Mouse (Mus musculus): Measurements from ENCODE around the gene Pgs1. TPM values are rescaled to one million over a fixed set of nuclear protein-coding genes. Genes with fewer than 3 reads are reported as not detected.
A peak's percentile ranks its signal among the peaks of the same experiment; 100 is the strongest.

The Pgs1 gene
- polyA plus RNA-seq, 1 experiment from 2014 or later: 46.7 TPM

DNA sequence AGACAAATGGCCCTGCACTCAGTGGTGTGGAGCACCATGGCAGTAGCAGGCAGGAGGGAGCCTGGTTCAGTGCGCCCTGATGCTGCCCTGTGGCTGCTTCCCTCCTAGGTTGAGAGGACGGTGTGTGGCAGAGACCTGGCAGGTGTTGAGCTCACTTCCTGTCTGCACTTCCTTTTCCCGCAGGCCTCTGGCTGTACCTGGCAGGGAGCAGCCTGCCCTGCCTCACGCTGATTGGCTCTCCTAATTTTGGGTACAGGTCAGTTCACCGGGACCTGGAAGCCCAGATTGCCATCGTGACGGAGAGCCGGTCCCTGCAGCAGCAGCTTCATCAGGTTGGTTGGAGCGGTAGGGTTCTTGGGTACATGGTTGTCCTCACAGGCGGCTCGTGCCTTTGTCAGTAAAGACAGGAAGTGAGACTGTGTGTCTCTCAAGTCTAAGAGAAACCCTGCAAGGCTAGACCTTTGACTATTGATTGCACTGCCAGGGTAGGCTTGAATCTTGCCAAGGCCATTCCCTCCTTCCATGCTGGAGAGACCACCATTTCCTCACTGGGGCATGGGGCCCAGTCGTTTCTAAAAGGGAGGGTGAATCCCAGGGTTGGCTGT lies 28.4 kb downstream of the Pgs1 start:
- H3K4me3 ChIP-seq: no peak overlapping the region
- H3K27ac ChIP-seq: no peak overlapping the region
- H3K9me3 ChIP-seq (replicated peaks): no peaks in the 10 kb centered on the region
- no peak overlapping the region for H3K4me2 ChIP-seq (replicated peaks)
- no peak for ATAC-seq (ENCODE audit: low FRiP score)
- 0 out of 2 replicates have a peak overlapping the region, but pooled peaks have one; percentile 5 for H3K9ac ChIP-seq
- H3K27me3 ChIP-seq: no peaks in the 10 kb centered on the region
- peaks cover 15% of the 10 kb centered on the region for H3K4me1 ChIP-seq
- peaks cover 54% of the 10 kb centered on the region for H3K36me3 ChIP-seq
- 84% methylated on average over 12 of the region's 12 CpGs for WGBS

DNA sequence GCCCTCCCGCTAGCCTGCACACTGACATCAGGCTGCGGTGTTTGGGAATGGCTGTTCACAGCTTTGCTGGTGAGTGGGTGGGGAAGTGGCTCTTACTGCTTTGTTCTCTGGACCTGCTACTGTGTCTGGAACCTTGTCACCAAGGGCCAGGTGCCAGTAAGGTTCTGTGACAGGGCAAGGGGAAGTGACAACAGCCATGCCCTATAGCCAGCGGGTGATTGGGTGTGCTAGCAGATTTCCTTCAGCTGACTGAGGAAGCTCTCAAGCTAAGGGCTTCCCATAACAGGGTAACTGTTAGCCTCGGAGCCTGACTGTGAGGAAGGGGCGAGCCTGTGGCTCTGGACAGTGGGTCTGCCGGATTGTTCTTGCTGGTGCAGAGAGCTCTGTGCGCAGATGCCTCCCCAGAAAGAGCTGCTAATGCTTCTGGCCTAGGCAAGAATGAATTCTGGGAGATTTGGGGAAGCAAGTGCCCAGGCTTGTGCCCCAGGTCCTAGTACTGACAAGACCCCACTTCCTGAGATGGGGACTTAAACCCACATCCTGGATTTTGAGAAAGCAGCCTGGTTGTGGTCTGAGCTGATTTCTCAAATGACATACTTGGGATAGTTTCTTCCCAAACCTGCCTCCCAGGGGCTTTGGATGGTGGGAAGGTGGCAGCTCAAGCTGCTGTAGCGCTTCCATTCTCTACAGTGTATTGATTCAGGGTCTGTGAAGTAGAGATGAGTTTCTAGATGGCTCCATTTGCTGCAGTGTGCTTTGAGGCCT lies 29.5 kb downstream of the Pgs1 start:
- ATAC-seq (ENCODE audit: low FRiP score): no peak
- Histone ChIP-seq H3K27me3 (no peaks in the 10 kb centered on the region), H3K27ac (no peak overlapping the region), H3K36me3 (peaks cover 64% of the 10 kb centered on the region), H3K9ac (no peak overlapping the region; the same call in 1 of the 2 replicates), H3K9me3 (replicated peaks) (no peaks in the 10 kb centered on the region), H3K4me2 (replicated peaks) (no peak overlapping the region), H3K4me3 (no peak overlapping the region), H3K4me1 (peaks cover 10% of the 10 kb centered on the region)
- WGBS: 93% methylated on average over 8 of the region's 8 CpGs

DNA sequence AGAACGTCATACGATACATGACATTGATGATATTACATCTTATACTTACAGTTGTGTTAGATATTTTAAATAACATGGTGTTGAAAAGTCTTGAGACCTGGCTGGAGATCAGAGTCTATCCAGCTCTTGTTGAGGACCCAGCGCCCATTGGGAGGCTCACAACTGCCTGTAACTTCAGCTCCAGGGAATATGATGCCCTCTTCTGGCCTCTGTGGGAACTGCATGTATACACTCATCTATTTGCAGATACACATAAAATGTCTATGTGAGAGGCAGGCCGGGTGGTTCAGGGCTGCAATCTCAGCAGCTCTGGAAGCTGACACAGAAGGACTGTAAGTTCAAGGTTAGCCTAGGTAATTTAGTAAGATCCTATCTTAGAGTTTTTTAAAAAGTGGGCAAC lies 32.2 kb downstream of the Pgs1 start:
- peaks cover 72% of the 10 kb centered on the region for H3K36me3 ChIP-seq
- no peaks in the 10 kb centered on the region for H3K9me3 ChIP-seq (replicated peaks)
- no peak overlapping the region for H3K9ac ChIP-seq
- WGBS: 95% methylated on average over 4 of the region's 4 CpGs
- H3K4me2 ChIP-seq (replicated peaks): no peak overlapping the region
- no peaks in the 10 kb centered on the region for H3K27me3 ChIP-seq
- no peaks in the 10 kb centered on the region for H3K4me1 ChIP-seq
- ATAC-seq (ENCODE audit: low FRiP score): no peak
- H3K4me3 ChIP-seq: no peak overlapping the region
- H3K27ac ChIP-seq: no peak overlapping the region

DNA sequence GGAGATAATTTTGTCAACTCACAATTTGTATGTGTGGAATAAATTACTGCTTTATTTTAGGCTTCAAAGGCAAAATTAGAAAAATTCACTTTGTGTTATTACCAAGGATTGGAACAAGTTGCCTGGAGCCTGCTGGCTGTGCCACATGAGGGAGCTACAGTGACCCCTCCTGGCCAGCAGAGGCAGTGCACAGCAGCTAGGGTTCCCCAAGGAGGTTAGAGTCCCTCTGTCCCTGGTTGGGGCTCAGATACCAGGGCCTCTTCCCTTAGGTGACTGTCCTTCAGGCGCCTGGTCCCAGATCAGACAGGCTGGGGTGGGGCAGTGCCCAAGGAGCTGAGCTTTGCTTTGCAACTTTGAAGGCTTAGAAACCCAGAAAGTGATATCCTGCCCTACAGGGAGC lies 35.7 kb downstream of the Pgs1 start:
- Histone ChIP-seq H3K4me2 (replicated peaks) (no peak overlapping the region), H3K4me3 (no peak overlapping the region), H3K27ac (no peak overlapping the region), H3K9ac (no peak overlapping the region), H3K27me3 (no peaks in the 10 kb centered on the region), H3K4me1 (no peaks in the 10 kb centered on the region), H3K9me3 (replicated peaks) (no peaks in the 10 kb centered on the region), H3K36me3 (peaks cover 67% of the 10 kb centered on the region)
- 55% methylated on average over 1 of the region's 1 CpGs for WGBS
- no peak for ATAC-seq (ENCODE audit: low FRiP score)

DNA sequence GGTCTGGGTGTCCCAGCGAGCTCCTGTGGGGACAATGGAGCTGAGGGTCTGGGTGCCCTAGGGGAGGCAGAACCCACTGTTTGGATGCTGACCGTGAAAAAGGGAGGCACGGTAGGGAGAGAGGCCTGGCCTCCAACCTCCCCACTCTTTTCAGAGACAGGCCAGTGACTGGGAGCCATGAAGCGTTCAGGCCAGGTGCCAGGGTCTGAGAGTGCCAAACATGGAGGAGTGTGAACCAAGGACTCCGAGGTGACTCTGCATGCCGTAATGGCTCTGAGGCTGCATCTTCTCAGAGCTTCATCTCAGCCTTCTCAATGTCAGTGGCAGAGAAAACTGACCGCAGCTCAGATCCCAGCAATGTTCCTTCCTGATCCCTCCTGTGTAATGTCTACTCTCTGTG lies 37.4 kb downstream of the Pgs1 start:
- 95% methylated on average over 7 of the region's 7 CpGs for WGBS
- ATAC-seq (ENCODE audit: low FRiP score): no peak
- H3K4me2 ChIP-seq (replicated peaks): no peak overlapping the region
- no peak overlapping the region for H3K9ac ChIP-seq
- no peak overlapping the region for H3K27ac ChIP-seq
- no peaks in the 10 kb centered on the region for H3K9me3 ChIP-seq (replicated peaks)
- H3K36me3 ChIP-seq: peaks cover 60% of the 10 kb centered on the region
- no peaks in the 10 kb centered on the region for H3K27me3 ChIP-seq
- no peaks in the 10 kb centered on the region for H3K4me1 ChIP-seq
- H3K4me3 ChIP-seq: no peak overlapping the region

DNA sequence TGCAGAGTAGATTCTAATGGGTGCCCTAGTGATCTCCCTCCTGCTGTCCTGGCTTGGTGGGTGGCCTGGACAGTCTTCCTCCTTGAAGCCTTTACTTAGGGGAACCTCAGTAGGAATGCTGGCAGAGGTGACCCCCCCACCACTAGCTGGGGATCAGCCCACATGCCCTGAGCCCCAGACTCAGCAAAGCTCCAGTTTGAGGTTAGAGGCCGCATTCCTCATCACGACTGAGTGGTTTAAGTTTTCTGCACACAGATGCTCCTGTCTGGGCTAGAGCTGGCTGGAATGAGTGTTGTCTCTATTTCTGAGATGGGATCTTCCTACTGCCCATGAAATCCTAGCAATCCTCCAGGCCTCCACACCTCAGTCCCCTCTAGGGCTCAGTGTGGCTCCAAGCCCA lies 38.0 kb downstream of the Pgs1 start:
- H3K4me2 ChIP-seq (replicated peaks): no peak overlapping the region
- no peaks in the 10 kb centered on the region for H3K27me3 ChIP-seq
- ATAC-seq (ENCODE audit: low FRiP score): no peak
- H3K27ac ChIP-seq: no peak overlapping the region
- WGBS: 79% methylated on average over 2 of the region's 2 CpGs
- H3K4me1 ChIP-seq: no peaks in the 10 kb centered on the region
- no peak overlapping the region for H3K4me3 ChIP-seq
- H3K36me3 ChIP-seq: peaks cover 55% of the 10 kb centered on the region
- no peaks in the 10 kb centered on the region for H3K9me3 ChIP-seq (replicated peaks)
- no peak overlapping the region for H3K9ac ChIP-seq

DNA sequence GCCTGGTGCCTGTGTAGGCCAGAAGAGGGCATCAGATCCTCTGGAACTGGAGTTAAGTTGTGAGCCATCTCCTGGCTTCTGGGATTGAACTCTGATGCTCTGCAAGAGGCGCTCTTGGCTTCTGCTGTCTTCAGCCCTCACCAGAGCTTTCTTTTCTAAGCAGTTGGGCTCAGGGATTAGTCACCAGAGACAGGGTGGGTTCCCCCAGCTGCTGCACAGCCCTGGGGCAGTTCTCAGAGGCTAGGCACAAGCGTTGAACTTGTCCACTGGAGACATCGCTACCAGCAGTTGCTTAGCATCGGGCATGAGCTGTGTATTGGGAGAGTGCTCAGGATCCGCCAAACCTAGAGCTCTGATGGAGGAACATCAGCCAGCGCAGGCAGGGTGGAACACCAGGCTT lies 43.1 kb downstream of the Pgs1 start:
- H3K9ac ChIP-seq: no peak overlapping the region
- H3K4me3 ChIP-seq: no peak overlapping the region
- H3K27ac ChIP-seq: no peak overlapping the region
- peaks cover 39% of the 10 kb centered on the region for H3K36me3 ChIP-seq
- no peaks in the 10 kb centered on the region for H3K9me3 ChIP-seq (replicated peaks)
- no peaks in the 10 kb centered on the region for H3K4me1 ChIP-seq
- WGBS: 93% methylated on average over 6 of the region's 6 CpGs
- no peak overlapping the region for H3K4me2 ChIP-seq (replicated peaks)
- no peak for ATAC-seq (ENCODE audit: low FRiP score)
- no peaks in the 10 kb centered on the region for H3K27me3 ChIP-seq

DNA sequence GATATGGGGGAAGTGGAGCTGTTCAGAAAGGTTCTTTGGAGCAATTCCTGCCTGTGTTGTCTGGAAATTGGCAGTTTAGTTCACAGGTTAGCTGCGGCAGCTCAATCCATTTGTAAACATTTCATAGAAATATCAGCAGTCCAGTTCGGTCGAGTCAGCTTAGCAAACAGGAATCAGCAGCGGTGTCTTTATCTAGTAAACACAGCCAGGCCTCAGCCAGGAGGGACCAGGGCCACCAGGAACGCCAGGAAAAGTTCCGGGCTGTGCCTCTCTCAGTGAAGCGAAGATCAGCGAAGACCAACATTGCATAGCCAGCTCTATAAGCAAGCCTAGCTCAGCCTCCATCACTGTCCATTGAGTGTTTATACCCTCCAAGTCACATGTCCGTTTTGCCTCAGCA lies 45.0 kb downstream of the Pgs1 start:
- no peaks in the 10 kb centered on the region for H3K9me3 ChIP-seq (replicated peaks)
- H3K36me3 ChIP-seq: peaks cover 23% of the 10 kb centered on the region
- H3K27ac ChIP-seq: no peak overlapping the region
- no peaks in the 10 kb centered on the region for H3K4me1 ChIP-seq
- H3K4me2 ChIP-seq (replicated peaks): no peak overlapping the region
- H3K27me3 ChIP-seq: no peaks in the 10 kb centered on the region
- H3K4me3 ChIP-seq: no peak overlapping the region
- ATAC-seq (ENCODE audit: low FRiP score): no peak
- H3K9ac ChIP-seq: no peak overlapping the region
- WGBS: 97% methylated on average over 9 of the region's 9 CpGs

DNA sequence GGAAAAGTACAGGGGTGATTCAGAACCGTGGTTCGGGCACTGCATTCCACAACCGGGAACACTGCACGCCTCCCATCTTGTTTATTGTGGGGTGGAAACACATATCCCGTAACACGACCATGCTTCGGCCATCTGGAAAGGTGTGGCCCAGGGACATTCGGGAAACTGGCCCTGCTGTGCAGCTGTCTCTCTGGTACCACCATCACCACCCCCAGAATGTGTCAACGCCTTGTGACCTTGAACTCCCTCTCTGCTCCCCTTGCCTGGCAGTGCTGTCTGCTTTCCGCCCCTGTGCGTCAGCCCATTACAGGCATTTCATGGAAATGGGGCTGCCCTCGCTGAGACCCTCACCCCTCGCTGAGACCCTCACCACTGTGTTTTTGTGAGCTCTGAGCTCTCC lies 48.3 kb downstream of the Pgs1 start:
- no peaks in the 10 kb centered on the region for H3K9me3 ChIP-seq (replicated peaks)
- no peak for ATAC-seq (ENCODE audit: low FRiP score)
- H3K27me3 ChIP-seq: no peaks in the 10 kb centered on the region
- H3K9ac ChIP-seq: no peak overlapping the region
- H3K27ac ChIP-seq: no peak overlapping the region
- 81% methylated on average over 13 of the region's 13 CpGs for WGBS
- no peak overlapping the region for H3K4me2 ChIP-seq (replicated peaks)
- H3K4me3 ChIP-seq: no peak overlapping the region
- H3K36me3 ChIP-seq: peaks cover 14% of the 10 kb centered on the region
- H3K4me1 ChIP-seq: no peaks in the 10 kb centered on the region

DNA sequence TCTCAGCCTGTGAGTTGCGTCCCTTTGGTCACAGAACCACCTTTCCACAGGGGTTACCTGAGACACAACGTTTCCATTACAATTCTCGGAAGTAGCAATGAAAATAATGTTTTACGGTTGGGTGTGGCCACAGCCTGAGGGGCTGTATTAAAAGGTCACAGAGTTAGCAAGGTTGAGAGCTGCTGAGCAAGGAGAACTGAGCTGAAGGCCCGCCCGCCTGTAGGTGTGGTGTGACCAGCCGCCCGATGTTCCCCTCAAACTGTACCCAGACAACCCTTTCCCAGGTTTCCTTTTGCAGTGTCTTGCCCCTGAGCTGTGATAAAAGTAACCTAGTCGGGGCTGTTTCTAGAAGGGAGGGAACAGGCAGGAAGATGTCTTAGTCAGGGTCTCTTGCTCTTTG lies 49.0 kb downstream of the Pgs1 start:
- 87% methylated on average over 9 of the region's 9 CpGs for WGBS
- Histone ChIP-seq H3K9me3 (replicated peaks) (no peaks in the 10 kb centered on the region), H3K4me2 (replicated peaks) (no peak overlapping the region), H3K27me3 (no peaks in the 10 kb centered on the region), H3K4me1 (no peaks in the 10 kb centered on the region), H3K9ac (no peak overlapping the region), H3K4me3 (no peak overlapping the region), H3K27ac (no peak overlapping the region), H3K36me3 (peaks cover 14% of the 10 kb centered on the region)
- ATAC-seq (ENCODE audit: low FRiP score): no peak

DNA sequence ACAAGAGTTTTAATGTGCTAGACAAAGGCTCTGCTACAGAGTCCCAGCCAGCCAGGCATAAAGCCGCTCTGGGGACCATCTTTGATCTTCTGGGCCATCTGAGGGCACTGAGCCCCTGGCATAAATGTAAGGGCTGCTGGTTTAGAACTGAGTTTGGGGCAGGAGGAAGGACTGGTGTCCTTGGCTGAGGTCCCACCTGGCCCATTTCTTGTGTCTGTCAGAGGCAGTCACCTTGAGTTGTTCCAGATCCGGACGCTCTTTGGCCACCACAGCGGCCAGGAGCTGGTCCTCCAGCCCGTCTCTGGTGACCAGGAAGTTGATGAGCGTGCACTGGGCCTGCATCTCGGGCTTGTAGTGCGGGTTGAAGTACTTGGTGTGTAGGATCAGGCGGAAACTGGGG lies 56.7 kb downstream of the Pgs1 start:
- Histone ChIP-seq H3K9ac (no peak overlapping the region), H3K27me3 (no peaks in the 10 kb centered on the region), H3K36me3 (no peaks in the 10 kb centered on the region), H3K9me3 (replicated peaks) (no peaks in the 10 kb centered on the region), H3K4me2 (replicated peaks) (no peak overlapping the region), H3K4me1 (peaks cover 10% of the 10 kb centered on the region), H3K4me3 (no peak overlapping the region), H3K27ac (no peak overlapping the region; the same call in 1 of the 2 replicates)
- ATAC-seq (ENCODE audit: low FRiP score): peak; percentile 20; the same call in 1 of the 2 replicates
- 88% methylated on average over 9 of the region's 9 CpGs for WGBS

DNA sequence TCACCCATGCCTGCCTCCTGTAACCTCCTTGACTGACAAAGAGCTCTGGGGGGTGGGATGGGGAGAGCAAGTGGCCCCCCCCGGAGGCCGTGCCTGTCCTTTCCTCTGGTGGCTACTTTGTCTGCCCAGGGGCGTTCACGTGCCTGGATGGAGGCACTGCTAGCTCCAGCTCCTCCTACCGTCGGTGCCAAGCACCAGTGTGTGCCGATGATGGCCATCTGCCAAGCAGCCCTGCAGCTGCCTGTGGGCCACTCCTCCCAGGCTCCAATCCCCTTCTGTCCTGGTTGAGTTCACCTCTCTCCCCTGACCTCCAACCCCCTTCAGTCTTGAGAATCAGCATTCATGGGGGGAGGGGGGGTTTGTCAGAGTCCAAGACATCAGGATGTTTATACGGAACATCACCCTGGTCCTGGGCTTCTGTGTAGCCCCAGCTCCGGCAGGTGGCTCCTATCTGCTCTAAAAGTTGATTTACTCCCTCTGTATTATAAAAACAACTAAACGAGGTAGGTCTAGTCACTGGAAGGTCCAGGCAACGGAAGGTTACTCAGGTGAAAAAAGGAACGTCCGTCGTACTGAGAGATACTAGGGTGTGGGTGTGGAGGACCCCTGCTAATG lies 57.3 kb downstream of the Pgs1 start:
- H3K9me3 ChIP-seq (replicated peaks): no peaks in the 10 kb centered on the region
- 68% methylated on average over 14 of the region's 14 CpGs for WGBS
- peak; percentile 61 for ATAC-seq (ENCODE audit: low FRiP score)
- H3K9ac ChIP-seq: no peak overlapping the region
- no peak overlapping the region for H3K4me2 ChIP-seq (replicated peaks)
- no peaks in the 10 kb centered on the region for H3K36me3 ChIP-seq
- H3K27me3 ChIP-seq: no peaks in the 10 kb centered on the region
- peaks cover 10% of the 10 kb centered on the region for H3K4me1 ChIP-seq
- H3K4me3 ChIP-seq: no peak overlapping the region
- H3K27ac ChIP-seq: no peak overlapping the region; the same call in 1 of the 2 replicates

Data from hindbrain, embryonic 12.5 days (tissue).